Mouse (Mus musculus) liver, adult 2 months (tissue): ENCODE measurements around the gene Zfp213. TPM values are rescaled to one million over a fixed set of nuclear protein-coding genes. Genes with fewer than 3 reads are reported as not detected.

Experiments
- DNase-seq: peaks from one replicate; pipeline ENCODE4 v3.0.0-alpha.2; 2011; ENCODE audit warnings: low read depth, low spot score; ENCODE audit errors: extremely low read depth
- H3K27ac ChIP-seq: fragments of 200-500 bp; replicated peaks from 2 replicates; pipeline ENCODE4 v1.5.1; 2012; ENCODE audit warnings: low read depth, mild to moderate bottlenecking, control low read depth, inconsistent platforms, low read length; ENCODE audit not compliant: insufficient read depth
- H3K27me3 ChIP-seq: fragments of 200-500 bp; 2 replicates; pipeline ENCODE4 v1.6.1; 2012; ENCODE audit warnings: mild to moderate bottlenecking, moderate library complexity, low read length, inconsistent platforms; ENCODE audit not compliant: control insufficient read depth, insufficient read depth
- H3K36me3 ChIP-seq: fragments of 200-500 bp; 2 replicates; pipeline ENCODE4 v1.6.1; 2012; ENCODE audit warnings: low read length, inconsistent platforms; ENCODE audit not compliant: control insufficient read depth, insufficient read depth
- H3K4me1 ChIP-seq: fragments of 200-500 bp; 2 replicates; pipeline ENCODE4 v1.6.1; 2011; ENCODE audit warnings: low read length; ENCODE audit not compliant: control insufficient read depth, insufficient read depth
- H3K4me3 ChIP-seq: fragments of 200-500 bp; 2 replicates; pipeline ENCODE4 v1.5.1; 2011; ENCODE audit warnings: low read depth, mild to moderate bottlenecking, control low read depth, low read length, moderate library complexity; ENCODE audit not compliant: insufficient read depth
- H3K79me2 ChIP-seq: fragments of 200-500 bp; 2 replicates; pipeline ENCODE4 v1.6.1; 2012; ENCODE audit warnings: inconsistent platforms, mild to moderate bottlenecking, low read length, moderate library complexity; ENCODE audit not compliant: control insufficient read depth, insufficient read depth
- H3K9ac ChIP-seq: fragments of 200-500 bp; 2 replicates; pipeline ENCODE4 v1.6.1; 2012; ENCODE audit warnings: low read depth, mild to moderate bottlenecking, control low read depth, inconsistent platforms, low read length
- CTCF ChIP-seq: fragments of 200-500 bp; IDR thresholded peaks from 2 replicates; pipeline ENCODE4 v1.5.1; 2011; ENCODE audit warnings: low read depth, low read length, control low read depth
- POLR2A ChIP-seq: fragments of 200-500 bp; IDR thresholded peaks from 2 replicates; pipeline ENCODE4 v1.6.1; 2011; ENCODE audit warnings: low read length, control low read depth; ENCODE audit not compliant: insufficient read depth; ENCODE audit errors: extremely low read depth
- WGBS: fragments of 180-500 bp; shearing (Covaris S2); methylation state at CpG from one replicate; pipeline ENCODE4 v1.1.7; 2018; 5-methylcytosine and 5-hydroxymethylcytosine counted together
- polyA plus RNA-seq: library from polyadenylated mRNA; depleted of rRNA; stranded (reverse); fragments of >200 nt; gene quantifications from 2 replicates; pipeline ENCODE4 v1.2.3, GENCODE M21; 2012
- total RNA-seq: library from RNA; depleted of rRNA; stranded (reverse); fragments of >200 nt; gene quantifications from 2 replicates; pipeline ENCODE4 v1.2.3, GENCODE M21; 2014

Zfp213 gene
- total and polyA plus RNA-seq, 2 experiments: 4.8 to 10.7 TPM

GRCm38 (mm10) chr17:23552896-23553633 is 11.0 kb downstream of the Zfp213 start:
- DNase-seq: peak; percentile 51
- Histone ChIP-seq H3K79me2 (no peaks in the 10 kb centered on the region), H3K27me3 (no peaks in the 10 kb centered on the region), H3K27ac (peak overlapping the region; percentile 98), H3K36me3 (peaks cover 6% of the 10 kb centered on the region; the same call in 1 of the 2 replicates), H3K4me3 (no peak overlapping the region), H3K4me1 (peaks cover 41% of the 10 kb centered on the region), H3K9ac (peak overlapping the region; percentile 17)
- WGBS: 58% methylated on average over 8 of the region's 8 CpGs
- TF ChIP-seq POLR2A (no peak), CTCF (no peak)

- peaks cover 41% of the 10 kb centered on the region for H3K4me1 ChIP-seq
- peak overlapping the region; percentile 35 for H3K27ac ChIP-seq
- WGBS: 21% methylated on average over 5 of the region's 5 CpGs
- no peak for TF ChIP-seq POLR2A
- TF ChIP-seq CTCF: no peak
- H3K27me3 ChIP-seq: no peaks in the 10 kb centered on the region
- peak; percentile 100 for DNase-seq
- H3K36me3 ChIP-seq: no peaks in the 10 kb centered on the region
- H3K4me3 ChIP-seq: no peak overlapping the region
- H3K79me2 ChIP-seq: no peaks in the 10 kb centered on the region
- no peak overlapping the region for H3K9ac ChIP-seq
Measured at GRCm38 (mm10) chr17:23551963-23552362, 12.1 kb downstream of the Zfp213 start.

GRCm38 (mm10) chr17:23551416-23551815 is 12.6 kb downstream of the Zfp213 start:
- no peaks in the 10 kb centered on the region for H3K79me2 ChIP-seq
- H3K9ac ChIP-seq: peak overlapping the region; percentile 85
- DNase-seq: no peak
- peak overlapping the region; percentile 94 for H3K27ac ChIP-seq
- H3K4me3 ChIP-seq: peak overlapping the region; percentile 65
- TF ChIP-seq POLR2A: no peak
- peaks cover 41% of the 10 kb centered on the region for H3K4me1 ChIP-seq
- no peaks in the 10 kb centered on the region for H3K27me3 ChIP-seq
- no peaks in the 10 kb centered on the region for H3K36me3 ChIP-seq

- H3K79me2 ChIP-seq: no peaks in the 10 kb centered on the region
- TF ChIP-seq POLR2A (no peak), CTCF (no peak)
- H3K4me1 ChIP-seq: peaks cover 38% of the 10 kb centered on the region
- 2% methylated on average over 15 of the region's 15 CpGs for WGBS
- peak overlapping the region; percentile 65 for H3K4me3 ChIP-seq
- DNase-seq: no peak
- H3K36me3 ChIP-seq: no peaks in the 10 kb centered on the region
- peak overlapping the region; percentile 85 for H3K9ac ChIP-seq
- no peaks in the 10 kb centered on the region for H3K27me3 ChIP-seq
- H3K27ac ChIP-seq: peak overlapping the region; percentile 94
Measured at GRCm38 (mm10) chr17:23550856-23551255, 13.2 kb downstream of the Zfp213 start.

- peak overlapping the region; percentile 85 for H3K9ac ChIP-seq
- peak; percentile 88 for DNase-seq
- H3K79me2 ChIP-seq: no peaks in the 10 kb centered on the region
- TF ChIP-seq POLR2A (peak; percentile 72), CTCF (no peak)
- H3K36me3 ChIP-seq: no peaks in the 10 kb centered on the region
- no peaks in the 10 kb centered on the region for H3K27me3 ChIP-seq
- peaks cover 32% of the 10 kb centered on the region for H3K4me1 ChIP-seq
- under 1% methylated on average over 22 of the region's 22 CpGs for WGBS
- peak overlapping the region; percentile 65 for H3K4me3 ChIP-seq
- H3K27ac ChIP-seq: peak overlapping the region; percentile 94
Measured at GRCm38 (mm10) chr17:23550188-23550791, 13.7 kb downstream of the Zfp213 start.

- peaks cover 25% of the 10 kb centered on the region for H3K4me1 ChIP-seq
- H3K4me3 ChIP-seq: no peak overlapping the region
- H3K9ac ChIP-seq: no peak overlapping the region
- no peaks in the 10 kb centered on the region for H3K79me2 ChIP-seq
- TF ChIP-seq POLR2A (no peak), CTCF (no peak)
- WGBS: 47% methylated on average over 9 of the region's 9 CpGs
- H3K36me3 ChIP-seq: no peaks in the 10 kb centered on the region
- H3K27me3 ChIP-seq: no peaks in the 10 kb centered on the region
- no peak overlapping the region for H3K27ac ChIP-seq
- no peak for DNase-seq
Measured at GRCm38 (mm10) chr17:23549441-23549840, 14.6 kb downstream of the Zfp213 start.
